In genomic region chr14:67573451-67573995, GRCm38 (mm10) we compare ENCODE assay signal across 18 mouse cellular contexts.
DNase-seq lines count a peak whose midpoint lies in the region; ATAC-seq lines count a peak whose summit lies in the region.
"Had no signal": no experiment of that assay in that cellular context is flagged by ENCODE, and none has a peak within 500 bp of the region (broad histone marks: within the 10 kb centered on the region; RNA-seq: fewer than 3 reads in every experiment).

No protein-coding gene starts in this region.

- no peak overlapping the region for H3K9ac ChIP-seq in embryonic facial prominence, embryonic 12.5 days
- no peak overlapping the region for H3K9ac ChIP-seq in hindbrain, embryonic 11.5 days (ENCODE audit: low read depth, low read length)
- H3K9ac ChIP-seq: forebrain, embryonic 12.5 days; forebrain, embryonic 15.5 days; heart, embryonic 12.5 days; heart, embryonic 15.5 days; hindbrain, embryonic 12.5 days; hindbrain, embryonic 15.5 days; intestine, embryonic 15.5 days had no signal

- no peaks in the 10 kb centered on the region for H3K9me3 ChIP-seq in embryonic facial prominence, embryonic 12.5 days
- H3K9me3 ChIP-seq in hindbrain, embryonic 11.5 days (ENCODE audit: control insufficient read depth, low read length) = no peaks in the 10 kb centered on the region
- H3K9me3 ChIP-seq: forebrain, embryonic 12.5 days; forebrain, embryonic 15.5 days; heart, embryonic 12.5 days; heart, embryonic 15.5 days; hindbrain, embryonic 12.5 days; hindbrain, embryonic 15.5 days; intestine, embryonic 15.5 days had no signal

- H3K27ac ChIP-seq in embryonic facial prominence, embryonic 12.5 days = no peak overlapping the region
- no peak overlapping the region for H3K27ac ChIP-seq in hindbrain, embryonic 11.5 days (ENCODE audit: low read depth, low read length)
- H3K27ac ChIP-seq: forebrain, embryonic 12.5 days; forebrain, embryonic 15.5 days; heart, embryonic 15.5 days; hindbrain, embryonic 12.5 days; hindbrain, embryonic 15.5 days; intestine, embryonic 15.5 days had no signal

- no peak overlapping the region for H3K4me2 ChIP-seq in embryonic facial prominence, embryonic 12.5 days (replicated peaks)
- no peak overlapping the region for H3K4me2 ChIP-seq in hindbrain, embryonic 11.5 days (replicated peaks; ENCODE audit: low read depth, low read length)
- H3K4me2 ChIP-seq: forebrain, embryonic 12.5 days; forebrain, embryonic 15.5 days; heart, embryonic 12.5 days; heart, embryonic 15.5 days; hindbrain, embryonic 12.5 days; hindbrain, embryonic 15.5 days; intestine, embryonic 15.5 days had no signal

- DNase-seq in embryo, embryonic 10.5 days (ENCODE audit: low spot score) = peak; percentile 57
- DNase-seq in embryo, embryonic 11 days = peak; percentile 50
- DNase-seq in retina, postnatal 1 day = peak; percentile 62
- DNase-seq in yolk sac, embryonic 10.5 days (ENCODE audit: low spot score) = no peak
- no peak for DNase-seq in hindbrain, embryonic 11.5 days (ENCODE audit: low spot score)
- DNase-seq: cerebellum, adult 11 months; gastrocnemius, postnatal 25 days; kidney, adult 11 months had no signal

- H3K27me3 ChIP-seq in embryonic facial prominence, embryonic 12.5 days = peaks cover 21% of the 10 kb centered on the region; the same call in 1 of the 2 replicates
- H3K27me3 ChIP-seq in hindbrain, embryonic 11.5 days (ENCODE audit: control insufficient read depth, insufficient read depth, low read length) = no peaks in the 10 kb centered on the region
- H3K27me3 ChIP-seq: hindbrain, embryonic 15.5 days; intestine, embryonic 15.5 days had no signal

- no peaks in the 10 kb centered on the region for H3K36me3 ChIP-seq in embryonic facial prominence, embryonic 12.5 days
- H3K36me3 ChIP-seq in hindbrain, embryonic 11.5 days (ENCODE audit: control insufficient read depth, insufficient read depth, low read length) = no peaks in the 10 kb centered on the region
- H3K36me3 ChIP-seq: forebrain, embryonic 12.5 days; forebrain, embryonic 15.5 days; heart, embryonic 12.5 days; heart, embryonic 15.5 days; hindbrain, embryonic 12.5 days; hindbrain, embryonic 15.5 days; intestine, embryonic 15.5 days had no signal

- H3K4me3 ChIP-seq in embryonic facial prominence, embryonic 12.5 days = no peak overlapping the region
- no peak overlapping the region for H3K4me3 ChIP-seq in hindbrain, embryonic 11.5 days (ENCODE audit: low read depth, low read length)
- H3K4me3 ChIP-seq: erythroblast, embryonic 14.5 days; forebrain, embryonic 12.5 days; forebrain, embryonic 15.5 days; heart, embryonic 12.5 days; heart, embryonic 15.5 days; hindbrain, embryonic 12.5 days; hindbrain, embryonic 15.5 days; intestine, embryonic 15.5 days had no signal

- ATAC-seq in embryonic facial prominence, embryonic 12.5 days (ENCODE audit: insufficient number of reproducible peaks, insufficient read depth, low FRiP score, low TSS enrichment) = 0 out of 2 replicates have a peak, but pooled peaks have one; percentile 60
- ATAC-seq in hindbrain, embryonic 11.5 days (ENCODE audit: low FRiP score) = no peak
- ATAC-seq: CD4-positive, CD25-positive, alpha-beta regulatory T cell, adult 4 months; forebrain, embryonic 15.5 days; intestine, embryonic 15.5 days had no signal

- peaks cover 29% of the 10 kb centered on the region for H3K4me1 ChIP-seq in embryonic facial prominence, embryonic 12.5 days
- peaks cover 9% of the 10 kb centered on the region; the same call in 1 of the 2 replicates for H3K4me1 ChIP-seq in hindbrain, embryonic 11.5 days (replicated peaks; ENCODE audit: control insufficient read depth, insufficient read depth, low read length)
- H3K4me1 ChIP-seq: heart, embryonic 12.5 days; heart, embryonic 15.5 days; intestine, embryonic 15.5 days had no signal

- WGBS in embryonic facial prominence, embryonic 12.5 days = 26% methylated on average over 12 of the region's 12 CpGs
- 69% methylated on average over 12 of the region's 12 CpGs for WGBS in hindbrain, embryonic 11.5 days

Comparison
In these comparisons a context has a peak if more than half of its experiments do, and no peak if none do; other contexts are left out.
1. DNase-seq: peak in embryo, embryonic 10.5 days (single experiment), embryo, embryonic 11 days (single experiment) and retina, postnatal 1 day (single experiment); none in yolk sac, embryonic 10.5 days (single experiment) and hindbrain, embryonic 11.5 days (single experiment).